Mouse (Mus musculus) layer of hippocampus, adult 2 months (tissue): ENCODE measurements around the gene Lpp. TPM values are rescaled to one million over a fixed set of nuclear protein-coding genes. Genes with fewer than 3 reads are reported as not detected.
A peak's percentile ranks its signal among the peaks of the same experiment; 100 is the strongest.

Source experiments
- DNase-seq, 2 experiments: peaks; one replicate each; pipeline ENCODE4 v3.0.0; 2022; ENCODE audit warnings: low spot score in 2 of 2
- H3K27ac ChIP-seq: fragments of 200-600 bp; 2 replicates; pipeline ENCODE4 v1.8.1; 2022
- H3K4me3 ChIP-seq: fragments of 200-600 bp; 2 replicates; pipeline ENCODE4 v1.8.1; 2022; ENCODE audit warnings: mild to moderate bottlenecking
- CTCF ChIP-seq: fragments of 200-600 bp; conservative IDR thresholded peaks from 2 replicates; pipeline ENCODE4 v1.8.1; 2022; ENCODE audit warnings: antibody characterized with exemption, mild to moderate bottlenecking, moderate library complexity
- microRNA-seq, 2 experiments: library from miRNA; unstranded; fragments of <30 nt; microRNA quantifications; one replicate each; pipeline ENCODE4 v1.2.0; 2021
- total RNA-seq, 2 experiments: library from RNA; stranded (reverse); gene quantifications; 2 replicates each; pipeline ENCODE4 v1.2.3; 2021

Gene Lpp
- total RNA-seq, 2 experiments from 2014 or later: 10.1 to 10.5 TPM

- no peak overlapping the region for H3K27ac ChIP-seq
- no peak for TF ChIP-seq CTCF
- DNase-seq: no peak
- H3K4me3 ChIP-seq: no peak overlapping the region
Observed at GRCm38 (mm10) chr16:25024591-25024990, 631.3 kb downstream of the Lpp start.

- Histone ChIP-seq H3K27ac (no peak overlapping the region), H3K4me3 (no peak overlapping the region)
- no peak for DNase-seq
- TF ChIP-seq CTCF: no peak
Observed at GRCm38 (mm10) chr16:25026191-25026590, 632.9 kb downstream of the Lpp start.

DNA sequence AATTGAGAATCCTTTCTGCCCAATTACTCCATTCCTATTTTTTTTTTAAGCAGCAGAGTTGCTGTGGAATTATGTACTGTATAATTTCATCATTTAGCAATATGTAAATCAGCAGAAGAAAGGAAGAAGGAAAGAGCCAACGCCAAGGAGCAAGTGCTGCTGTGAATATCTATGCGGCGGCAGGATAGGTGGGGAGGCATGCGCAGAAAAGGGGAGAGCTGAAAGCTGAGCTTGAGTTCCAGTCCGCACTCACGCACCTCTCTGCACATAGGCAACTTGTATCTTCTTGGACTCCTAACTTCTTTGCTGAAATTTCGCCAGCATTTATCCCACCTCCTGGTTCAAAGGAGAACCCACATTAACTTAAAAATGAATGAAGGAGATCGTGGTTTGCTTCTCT lies 636.2 kb downstream of the Lpp start:
- Histone ChIP-seq H3K27ac (no peak overlapping the region), H3K4me3 (no peak overlapping the region)
- no peak for DNase-seq
- no peak for TF ChIP-seq CTCF

GRCm38 (mm10) chr16:25037361-25037760 lies 644.1 kb downstream of the Lpp start:
- TF ChIP-seq CTCF: no peak
- H3K4me3 ChIP-seq: no peak overlapping the region
- no peak overlapping the region for H3K27ac ChIP-seq
- DNase-seq: no peak

DNA sequence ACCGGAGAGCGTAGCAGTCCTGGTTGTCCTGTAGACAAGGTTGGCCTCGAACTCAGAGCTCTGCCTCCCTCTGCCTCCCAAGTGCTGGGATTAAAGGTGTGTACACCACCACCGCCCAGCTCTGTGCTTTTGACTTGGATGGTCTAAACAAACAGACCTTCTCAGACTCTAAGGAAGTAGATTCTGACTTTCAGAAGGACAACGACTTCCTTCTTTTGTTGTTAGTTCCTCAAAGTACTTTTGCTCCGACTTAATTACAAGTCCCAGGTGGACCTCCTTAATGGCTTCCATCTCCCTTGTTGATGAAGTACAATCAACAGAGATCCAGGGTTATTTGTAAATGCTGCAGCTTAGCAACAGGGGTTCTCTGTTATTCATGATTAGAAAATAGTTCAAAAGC lies 645.2 kb downstream of the Lpp start:
- DNase-seq: no peak
- TF ChIP-seq CTCF: no peak
- H3K27ac ChIP-seq: no peak overlapping the region
- H3K4me3 ChIP-seq: no peak overlapping the region

GRCm38 (mm10) chr16:25039904-25040303 lies 646.6 kb downstream of the Lpp start:
- DNase-seq: peak; percentile 10 to 22
- no peak for TF ChIP-seq CTCF
- no peak overlapping the region for H3K27ac ChIP-seq
- H3K4me3 ChIP-seq: no peak overlapping the region

GRCm38 (mm10) chr16:25041165-25041564 lies 647.9 kb downstream of the Lpp start:
- DNase-seq: no peak
- Histone ChIP-seq H3K27ac (no peak overlapping the region), H3K4me3 (no peak overlapping the region)
- no peak for TF ChIP-seq CTCF

- TF ChIP-seq CTCF: no peak
- no peak for DNase-seq
- Histone ChIP-seq H3K4me3 (no peak overlapping the region), H3K27ac (no peak overlapping the region)
Observed at GRCm38 (mm10) chr16:25041855-25042529, 648.7 kb downstream of the Lpp start.

Small RNAs within 50 kb of the gene (microRNA-seq; reads per million reads assigned to microRNA genes)
- 1,094 to 1,266 reads per million in 2 experiments for gene Mir28a
